Mouse (Mus musculus) C2C12 (cell line): ENCODE measurements around the gene Sbpl. TPM values are rescaled to one million over a fixed set of nuclear protein-coding genes. Genes with fewer than 3 reads are reported as not detected.
"Not testable (repeated sequence)": the region's sequence is repeated elsewhere in the genome, so short reads cannot be mapped to it uniquely, and the experiment has no call there.

ENCODE experiments used
- H3K27me3 ChIP-seq: one replicate; pipeline ENCODE4 v1.6.1; 2011; ENCODE audit not compliant: control insufficient read depth, insufficient read depth, insufficient read length
- H3K36me3 ChIP-seq: one replicate; pipeline ENCODE4 v1.6.1; 2011; ENCODE audit not compliant: control insufficient read depth, insufficient read depth
- H3K4me3 ChIP-seq: one replicate; pipeline ENCODE4 v1.5.1; 2011; ENCODE audit warnings: mild to moderate bottlenecking, control low read depth; ENCODE audit not compliant: poor library complexity, insufficient read depth, severe bottlenecking
- H3K79me2 ChIP-seq: one replicate; pipeline ENCODE4 v1.6.1; 2011; ENCODE audit not compliant: control insufficient read depth, insufficient read depth
- H3K79me3 ChIP-seq: one replicate; pipeline ENCODE4 v1.6.1; 2011; ENCODE audit warnings: low read depth, control low read depth
- H3ac ChIP-seq: one replicate; pipeline ENCODE3; 2011; ENCODE audit warnings: low read depth; ENCODE audit not compliant: control insufficient read depth, insufficient read length
- CEBPB ChIP-seq: IDR thresholded peaks from one replicate; pipeline ENCODE4 v1.6.1; 2011; ENCODE audit warnings: low read depth, mild to moderate bottlenecking, control low read depth, moderate library complexity
- CTCF ChIP-seq: IDR thresholded peaks from one replicate; pipeline ENCODE4 v1.5.1; 2011; ENCODE audit not compliant: control insufficient read depth, insufficient read depth, insufficient read length
- FOSL1 ChIP-seq: IDR thresholded peaks from one replicate; pipeline ENCODE4 v1.8.0; 2011; ENCODE audit warnings: mild to moderate bottlenecking, low read length; ENCODE audit not compliant: poor library complexity, insufficient read depth, severe bottlenecking
- MAX ChIP-seq: IDR thresholded peaks from one replicate; pipeline ENCODE4 v1.6.1; 2011; ENCODE audit warnings: mild to moderate bottlenecking, control low read depth
- MYOD1 ChIP-seq: IDR thresholded peaks from one replicate; pipeline ENCODE4 v1.6.1; 2011; ENCODE audit warnings: low read depth; ENCODE audit not compliant: control insufficient read depth, insufficient read length
- MYOG ChIP-seq: IDR thresholded peaks from one replicate; pipeline ENCODE4 v1.6.1; 2011; ENCODE audit not compliant: control insufficient read depth, insufficient read length; ENCODE audit errors: extremely low read depth
- USF1 ChIP-seq: IDR thresholded peaks from one replicate; pipeline ENCODE4 v1.6.1; 2011; ENCODE audit warnings: low read depth, mild to moderate bottlenecking, control low read depth, moderate library complexity
- polyA plus RNA-seq: library from polyadenylated mRNA; unstranded; fragments of >200 nt; fragmentation: generic; extraction: Trizol; gene quantifications from one replicate; pipeline ENCODE4 v1.2.1, GENCODE M21; 2012; ENCODE audit warnings: missing spikeins

Gene Sbpl
- polyA plus RNA-seq, 1 experiment: not detected

DNA sequence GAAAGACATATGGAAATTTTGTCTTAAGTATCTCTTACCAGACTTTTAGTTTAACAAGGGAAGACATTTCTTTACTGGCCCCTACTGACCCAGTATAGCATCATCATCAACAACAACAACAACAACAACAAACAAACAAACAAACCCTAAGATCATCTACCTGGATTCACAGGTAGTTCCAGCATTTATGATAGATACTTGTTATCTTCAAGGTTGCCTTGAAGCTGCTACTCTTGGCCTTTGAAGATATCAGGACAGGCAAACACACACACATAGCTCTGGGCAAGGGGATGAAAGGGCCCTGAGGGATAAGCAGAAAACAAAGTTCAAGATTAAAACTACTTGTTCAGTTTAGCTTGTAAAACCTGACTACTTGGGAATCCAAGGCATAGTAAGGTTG, 13.7 kb downstream of the Sbpl start, which contains the start of gene Sbp:
TSS of gene Sbp (plus strand) at position 301 of the 400 bp plus-strand sequence.
- no peak for TF ChIP-seq MYOG
- TF ChIP-seq CTCF: no peak
- no peak for TF ChIP-seq MAX
- TF ChIP-seq CEBPB: no peak
- TF ChIP-seq MYOD1: no peak
- no peak for TF ChIP-seq FOSL1
- no peak for TF ChIP-seq USF1
- H3K79me2 ChIP-seq: no peaks in the 10 kb centered on the region

DNA sequence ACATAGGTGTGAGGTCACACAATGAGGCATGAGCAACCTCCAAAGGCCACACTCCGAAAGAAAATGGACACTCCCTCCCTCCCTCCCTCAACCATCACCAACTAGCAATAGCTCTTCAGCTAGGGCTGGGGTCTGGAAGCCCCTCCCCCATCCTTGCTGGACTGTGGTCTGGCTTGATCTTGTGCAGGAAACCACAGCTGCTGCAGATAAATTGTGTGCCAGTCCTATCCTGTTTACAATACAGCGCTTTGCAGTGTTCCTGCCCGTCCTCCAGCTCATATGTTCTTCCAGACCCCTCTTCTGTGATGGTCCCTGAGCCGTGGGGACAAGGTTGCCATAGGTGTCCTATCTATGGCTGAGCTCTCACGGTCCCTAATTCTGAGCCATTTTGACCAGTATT, 23.9 kb downstream of the Sbpl start:
- H3ac ChIP-seq: no peak overlapping the region
- TF ChIP-seq FOSL1: no peak
- TF ChIP-seq CTCF: no peak
- TF ChIP-seq MYOG: no peak
- no peak for TF ChIP-seq USF1
- no peak for TF ChIP-seq CEBPB
- no peak for TF ChIP-seq MYOD1
- no peak for TF ChIP-seq MAX
- H3K79me3 ChIP-seq: no peaks in the 10 kb centered on the region
- no peaks in the 10 kb centered on the region for H3K36me3 ChIP-seq
- H3K27me3 ChIP-seq: peaks cover 4% of the 10 kb centered on the region
- no peak overlapping the region for H3K4me3 ChIP-seq
- H3K79me2 ChIP-seq: no peaks in the 10 kb centered on the region

More for the DNA sequence above, 13.7 kb downstream of the Sbpl start, which contains the start of gene Sbp:
- H3K79me3 ChIP-seq: no peaks in the 10 kb centered on the region
- H3ac ChIP-seq: no peak within 1 kb of the TSS
- H3K27me3 ChIP-seq: peaks cover 11% of the 10 kb centered on the region
- H3K36me3 ChIP-seq: no peaks in the 10 kb centered on the region
- no peak within 1 kb of the TSS for H3K4me3 ChIP-seq

DNA sequence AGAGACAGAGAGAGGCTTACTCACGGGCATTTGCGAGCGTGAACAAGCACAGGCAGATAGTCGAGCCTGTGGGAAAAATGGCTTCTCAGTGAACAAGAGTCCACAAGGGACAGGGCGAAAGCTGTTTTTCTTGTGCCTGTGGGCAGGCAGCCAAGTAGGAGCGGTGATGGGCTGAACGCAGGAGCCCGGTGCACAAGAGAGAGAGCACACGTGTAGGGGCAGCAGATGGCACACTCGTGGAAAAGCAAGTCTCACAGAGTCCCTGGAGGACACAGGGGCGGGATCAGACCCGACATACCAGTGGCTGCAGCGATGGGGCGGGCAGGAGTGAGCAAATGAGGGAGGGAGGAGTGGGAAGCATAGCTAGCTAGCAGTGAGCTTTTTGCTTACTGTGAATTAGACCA, 30.0 kb downstream of the Sbpl start:
- H3K79me3 ChIP-seq: no peaks in the 10 kb centered on the region
- H3ac ChIP-seq: peak overlapping the region; percentile 74
- H3K36me3 ChIP-seq: no peaks in the 10 kb centered on the region
- peaks cover 4% of the 10 kb centered on the region for H3K27me3 ChIP-seq
- H3K79me2 ChIP-seq: no peaks in the 10 kb centered on the region
- peak overlapping the region; percentile 37 for H3K4me3 ChIP-seq
- TF ChIP-seq MYOD1 (no peak), USF1 (no peak), FOSL1 (no peak), CEBPB (no peak), CTCF (no peak), MYOG (no peak)

DNA sequence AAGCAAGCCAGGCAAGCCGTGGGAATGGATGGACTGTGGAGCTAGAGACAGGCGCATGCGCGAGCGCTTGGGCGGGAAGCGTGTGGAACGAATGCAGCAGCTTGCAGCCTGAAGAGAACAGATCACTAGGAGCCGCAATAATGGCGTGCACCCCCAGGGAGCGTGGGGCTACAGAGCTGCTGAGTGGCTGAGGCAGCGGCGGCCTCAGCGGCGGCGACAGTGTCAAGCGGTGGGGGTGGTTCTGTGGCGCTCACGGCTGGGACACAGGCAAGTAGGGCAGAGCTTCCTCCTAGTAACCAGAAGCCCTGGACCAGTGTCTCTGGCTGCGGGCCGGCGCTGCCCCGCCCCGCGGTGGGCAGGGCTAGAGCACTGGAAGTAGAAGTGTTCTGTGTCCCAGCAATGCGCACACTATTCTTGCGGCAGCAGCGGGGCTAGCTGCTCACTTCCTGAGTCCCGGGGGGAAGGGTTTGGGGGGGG, 30.5 kb downstream of the Sbpl start:
- Histone ChIP-seq H3K27me3 (peaks cover 1% of the 10 kb centered on the region), H3K4me3 (peak overlapping the region; percentile 37), H3K79me3 (no peaks in the 10 kb centered on the region), H3K79me2 (no peaks in the 10 kb centered on the region), H3ac (peak overlapping the region; percentile 73), H3K36me3 (no peaks in the 10 kb centered on the region)
- TF ChIP-seq FOSL1: no peak
- peak; percentile 29 for TF ChIP-seq MAX

DNA sequence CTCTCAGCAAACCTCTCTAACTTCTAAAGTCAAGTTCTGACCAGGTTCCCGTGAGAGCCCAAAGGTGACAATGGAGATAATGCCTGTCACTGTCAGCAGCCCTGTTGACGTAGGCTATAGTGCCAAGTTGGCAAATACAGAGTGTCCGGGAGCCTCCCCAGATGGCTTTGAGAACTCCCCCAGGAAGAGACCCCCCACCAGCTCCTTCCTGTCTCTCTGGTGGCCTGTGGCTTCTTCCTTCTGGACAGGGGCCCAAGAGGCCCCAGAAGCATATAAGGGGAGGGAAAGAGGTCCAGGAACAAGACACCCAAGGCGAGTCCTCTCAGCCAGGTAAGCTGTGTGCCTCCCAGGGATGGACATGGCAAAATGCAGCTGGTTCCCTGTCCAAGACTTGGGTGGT, 37.9 kb downstream of the Sbpl start, which contains the start of gene Dcpp3:
TSS of gene Dcpp3 (plus strand) at position 301 of the 400 bp plus-strand sequence.
- not testable (repeated sequence) for H3K27me3 ChIP-seq, H3K79me3 ChIP-seq, H3ac ChIP-seq, H3K4me3 ChIP-seq, H3K36me3 ChIP-seq, H3K79me2 ChIP-seq

Other genes starting within 250 kb of the Sbpl start
- 0.01 TPM for gene 1520401A03Rik, start 232.5 kb downstream of the Sbpl start, polyA plus RNA-seq
- gene Pkmyt1, start 228.9 kb downstream of the Sbpl start, polyA plus RNA-seq: 14.8 TPM
- gene Paqr4, start 214.4 kb downstream of the Sbpl start, polyA plus RNA-seq: 12.5 TPM
- gene Kremen2, start 209.4 kb downstream of the Sbpl start, polyA plus RNA-seq: 0.05 TPM
- gene Flywch1, start 183.7 kb downstream of the Sbpl start, polyA plus RNA-seq: 92.5 TPM
- 0.27 TPM for gene Flywch2, start 169.2 kb downstream of the Sbpl start, polyA plus RNA-seq
- 63.8 TPM for gene Srrm2, start 164.7 kb downstream of the Sbpl start, polyA plus RNA-seq
- gene Elob, start 126.1 kb downstream of the Sbpl start, polyA plus RNA-seq: 852 TPM
- gene Prss33, start 119.2 kb downstream of the Sbpl start, polyA plus RNA-seq: not detected
- 0.02 TPM for gene Prss32, start 111.4 kb downstream of the Sbpl start, polyA plus RNA-seq
- 0.02 TPM for gene Prss41, start 111.1 kb downstream of the Sbpl start, polyA plus RNA-seq
- gene Prss21, start 87.2 kb downstream of the Sbpl start, polyA plus RNA-seq: not detected
- not detected for gene Dcpp1, start 74.4 kb downstream of the Sbpl start, polyA plus RNA-seq
- gene Dcpp2, start 74.4 kb downstream of the Sbpl start, polyA plus RNA-seq: not detected
- gene Dcpp3, start 37.8 kb downstream of the Sbpl start, polyA plus RNA-seq: not detected
- gene Sbp, start 13.6 kb downstream of the Sbpl start, polyA plus RNA-seq: not detected
- 0.04 TPM for gene Prss30, start 25.3 kb upstream of the Sbpl start, polyA plus RNA-seq
- 0.95 TPM for gene Prss22, start 42.8 kb upstream of the Sbpl start, polyA plus RNA-seq
- gene Prss27, start 82.9 kb upstream of the Sbpl start, polyA plus RNA-seq: 0.16 TPM
- 41.5 TPM for gene Kctd5, start 118.2 kb upstream of the Sbpl start, polyA plus RNA-seq
- 7.4 TPM for gene Pdpk1, start 195.7 kb upstream of the Sbpl start, polyA plus RNA-seq
- 41.9 TPM for gene Amdhd2, start 208.5 kb upstream of the Sbpl start, polyA plus RNA-seq
- 377 TPM for gene Atp6v0c, start 214.4 kb upstream of the Sbpl start, polyA plus RNA-seq